Mouse (Mus musculus): Measurements from ENCODE around the gene Gng7.
"Not testable (repeated sequence)": the region's sequence is repeated elsewhere in the genome, so short reads cannot be mapped to it uniquely, and the experiment has no call there.

The Gng7 gene

GRCm38 (mm10) chr10:80994621-80995020, 20.1 kb downstream of the Gng7 start:
- no peak for DNase-seq (ENCODE audit: low spot score in 2 of 2)

GRCm38 (mm10) chr10:80993276-80993675, 21.5 kb downstream of the Gng7 start:
- DNase-seq (ENCODE audit: low spot score in 2 of 2), result no peak

GRCm38 (mm10) chr10:80991945-80992344, 22.8 kb downstream of the Gng7 start:
- DNase-seq (ENCODE audit: low spot score in 2 of 2), result no peak

GRCm38 (mm10) chr10:80991007-80991406, 23.7 kb downstream of the Gng7 start:
- DNase-seq (ENCODE audit: low spot score in 2 of 2), result no peak

GRCm38 (mm10) chr10:80990406-80990805, 24.3 kb downstream of the Gng7 start:
- no peak for DNase-seq (ENCODE audit: low spot score in 2 of 2)

DNA sequence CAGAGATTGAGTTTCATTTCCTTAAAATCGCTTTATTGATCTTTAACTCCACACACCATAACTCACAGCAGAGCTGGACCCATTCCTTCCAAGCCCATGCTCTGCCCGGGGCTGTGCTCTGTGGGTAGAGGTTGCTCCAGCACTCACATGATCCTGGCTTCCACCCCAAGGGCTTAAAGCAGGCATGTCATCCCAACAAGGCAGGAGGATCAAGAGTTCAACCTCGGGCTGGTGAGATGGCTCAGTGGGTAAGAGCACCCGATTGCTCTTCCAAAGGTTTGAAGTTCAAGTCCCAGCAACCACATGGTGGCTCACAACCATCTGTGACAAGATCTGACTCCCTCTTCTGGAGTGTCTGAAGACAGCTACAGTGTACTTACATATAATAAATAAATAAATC, 24.9 kb downstream of the Gng7 start:
- DNase-seq (ENCODE audit: low spot score in 2 of 2), result not testable (repeated sequence)

- DNase-seq (ENCODE audit: low spot score in 2 of 2), result no peak
These were observed 25.3 kb downstream of the Gng7 start for GRCm38 (mm10) chr10:80989446-80989845.

DNA sequence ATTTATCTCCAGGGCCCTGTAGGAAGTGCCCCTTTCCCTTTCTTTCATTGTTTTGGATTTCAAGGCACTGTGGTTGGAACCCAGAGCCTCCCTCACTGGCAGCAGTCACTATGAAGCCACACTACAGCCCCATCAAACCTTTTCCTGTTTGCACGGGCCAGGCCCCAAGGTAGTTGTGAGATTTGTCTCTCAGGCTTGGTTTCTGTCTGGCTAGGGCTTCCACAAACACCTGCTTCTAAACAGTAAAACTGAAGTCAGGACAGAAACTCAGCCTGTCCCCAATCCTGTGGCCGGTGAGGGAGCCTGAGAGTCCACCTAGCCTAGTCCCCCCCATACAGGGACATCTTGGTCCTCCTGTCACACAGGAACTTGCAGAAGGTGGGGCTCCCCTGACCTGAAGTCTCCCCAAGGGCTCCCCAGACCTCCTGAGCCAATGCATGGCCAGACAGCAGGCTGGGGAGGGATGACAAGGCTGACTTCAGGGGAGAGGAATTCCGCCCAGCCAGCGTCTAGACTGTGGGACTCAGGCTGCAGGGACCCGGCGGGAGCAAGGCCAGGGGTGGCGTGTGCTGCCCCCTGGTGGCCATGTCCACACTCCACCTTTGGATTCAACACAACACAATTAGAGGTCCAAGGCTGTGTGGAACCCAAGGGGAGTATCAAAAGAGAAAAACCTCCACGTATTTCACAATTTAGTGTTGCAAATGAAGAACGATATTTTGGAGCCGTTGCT, 26.9 kb downstream of the Gng7 start:
- DNase-seq (ENCODE audit: low spot score in 2 of 2), result peak; percentile 67 to 83

DNA sequence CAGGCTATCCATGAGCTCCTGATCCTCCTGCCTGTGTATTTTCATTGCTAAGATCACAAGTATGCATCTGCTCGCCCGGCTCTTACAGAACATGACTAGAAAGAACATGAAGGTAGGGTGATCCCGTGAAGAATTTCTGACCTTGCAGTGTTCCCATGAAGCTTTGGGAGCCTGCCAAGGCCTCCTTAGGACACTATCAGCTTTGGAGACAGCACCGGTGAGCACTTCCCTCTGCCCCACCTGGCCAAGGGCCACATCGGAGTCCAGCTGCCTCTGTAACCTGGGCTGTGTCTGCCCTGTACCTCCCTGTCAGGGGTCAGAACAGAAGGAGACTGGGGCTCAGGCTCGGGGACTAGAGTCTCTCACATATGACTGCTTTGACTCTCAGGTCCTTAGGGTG, 28.0 kb downstream of the Gng7 start:
- no peak for DNase-seq (ENCODE audit: low spot score in 2 of 2)

DNA sequence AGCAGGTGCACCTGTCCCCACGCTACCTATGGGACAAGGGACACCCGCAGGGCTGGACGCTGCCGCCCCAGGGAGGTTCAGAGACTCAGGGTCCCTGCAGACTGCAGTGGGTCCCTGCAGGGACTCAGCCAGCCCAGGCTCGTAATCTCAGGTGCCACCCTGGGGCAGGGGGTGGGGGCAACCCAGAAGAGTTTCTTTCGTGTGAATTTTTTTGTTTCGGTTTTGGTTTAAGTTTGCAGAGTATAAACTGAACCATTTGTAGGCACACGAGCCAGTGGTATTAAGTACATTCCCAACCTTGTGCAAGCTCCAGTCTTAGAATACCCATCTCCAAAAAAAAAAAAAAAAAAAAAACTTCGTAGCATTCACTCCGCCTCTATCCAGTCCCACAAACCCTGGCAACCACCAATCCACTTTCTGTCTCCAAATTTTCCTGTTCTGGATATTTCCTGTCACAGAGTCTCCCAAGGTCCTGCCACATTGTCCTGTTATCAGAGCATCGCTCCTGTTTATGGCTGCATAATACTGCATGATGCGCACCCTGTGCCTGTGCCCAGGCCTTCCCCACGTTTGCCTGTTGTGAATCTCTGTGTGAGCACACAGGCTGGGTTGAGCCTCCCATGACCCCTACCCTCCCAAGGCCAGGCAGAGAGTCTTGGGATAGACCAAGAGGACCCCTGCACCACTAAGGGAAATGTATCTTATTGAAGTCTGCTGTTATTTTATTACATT, 28.6 kb downstream of the Gng7 start:
- DNase-seq (ENCODE audit: low spot score in 2 of 2), result no peak

DNA sequence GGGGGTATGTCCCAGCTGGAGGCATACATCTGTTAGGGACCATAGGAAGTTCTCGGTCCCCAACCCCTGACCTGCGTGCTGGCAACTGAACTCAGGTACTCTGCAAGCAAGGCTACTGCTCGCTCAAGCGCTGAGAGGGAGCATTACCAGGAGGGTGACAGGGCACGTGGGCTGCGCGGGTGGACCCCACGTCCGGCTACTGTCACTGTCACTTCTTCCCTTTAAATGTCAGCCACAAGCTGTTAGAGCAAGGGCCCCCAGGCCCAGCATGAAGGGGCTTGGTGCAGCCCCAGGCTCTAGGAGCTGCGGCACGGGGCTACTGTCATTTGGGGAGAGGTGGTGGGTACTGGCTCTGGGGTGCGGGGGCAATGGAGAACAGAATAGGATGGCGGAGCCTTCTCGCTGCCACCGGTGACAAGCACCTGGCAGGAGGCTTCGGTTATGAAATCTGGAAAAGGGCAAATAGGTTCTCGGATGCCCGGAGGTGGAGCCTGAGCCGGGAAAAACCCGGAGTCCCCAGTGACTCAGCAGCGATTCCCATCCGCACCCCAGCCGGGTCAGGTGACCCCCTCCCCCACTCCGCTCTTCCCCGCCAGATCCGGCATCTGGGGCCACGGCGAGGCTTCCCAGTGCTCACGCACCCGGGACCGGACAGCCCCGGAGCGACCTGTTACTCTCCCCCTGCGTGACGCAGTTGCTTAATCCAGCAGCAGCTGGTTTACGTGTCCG, 29.3 kb downstream of the Gng7 start:
- DNase-seq (ENCODE audit: low spot score in 2 of 2), result peak; percentile 50 to 62

- no peak for DNase-seq (ENCODE audit: low spot score in 2 of 2)
These were observed 30.5 kb downstream of the Gng7 start for GRCm38 (mm10) chr10:80984223-80984622.

DNA sequence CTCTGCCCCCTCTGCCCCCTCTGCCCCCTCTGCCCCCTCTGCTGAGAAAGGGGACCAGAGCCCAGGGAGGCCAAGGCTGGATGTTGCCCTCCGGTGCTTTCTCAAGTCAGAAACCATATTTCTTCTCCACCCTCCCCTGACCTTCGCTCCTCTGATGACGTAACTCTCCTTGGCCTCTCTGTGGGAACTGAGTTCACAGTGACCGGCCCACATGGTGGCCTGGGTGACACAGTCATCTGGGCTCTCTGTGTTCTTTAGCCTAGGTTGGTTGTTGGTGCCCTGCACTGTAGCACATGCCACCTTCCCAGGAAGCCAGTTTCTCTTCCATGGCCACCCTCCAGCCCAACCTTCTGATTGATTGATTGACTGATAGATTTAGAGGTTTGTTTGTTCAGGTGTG, 32.4 kb downstream of the Gng7 start:
- no peak for DNase-seq (ENCODE audit: low spot score in 2 of 2)

DNA sequence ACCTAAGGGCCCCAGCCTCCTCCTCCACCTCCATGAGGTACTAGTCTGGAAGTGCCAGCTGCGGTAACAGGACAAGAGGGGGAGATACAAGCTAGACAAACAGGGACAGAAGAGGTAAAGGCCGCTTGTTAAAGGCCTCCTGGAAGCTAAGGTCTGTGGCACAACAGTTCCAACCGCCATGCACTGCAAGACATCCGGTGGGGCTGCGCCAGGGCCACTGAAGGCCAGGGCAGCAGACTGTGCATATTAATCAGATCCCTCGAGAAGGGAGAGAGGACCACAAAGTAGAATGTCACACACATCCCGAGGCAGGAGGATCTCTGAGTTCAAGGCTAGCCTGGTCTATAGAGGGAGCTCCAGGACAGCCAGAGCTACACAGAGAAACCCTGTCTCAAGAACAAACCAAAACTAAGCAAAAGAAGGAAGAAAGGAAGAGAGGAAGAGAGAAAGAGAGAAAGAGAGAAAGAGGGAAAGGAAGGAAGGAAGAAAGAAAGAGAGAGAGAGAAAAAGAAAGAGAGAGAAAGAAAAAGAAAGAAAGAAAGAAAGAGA, 33.1 kb downstream of the Gng7 start:
- DNase-seq (ENCODE audit: low spot score in 2 of 2), result no peak

DNA sequence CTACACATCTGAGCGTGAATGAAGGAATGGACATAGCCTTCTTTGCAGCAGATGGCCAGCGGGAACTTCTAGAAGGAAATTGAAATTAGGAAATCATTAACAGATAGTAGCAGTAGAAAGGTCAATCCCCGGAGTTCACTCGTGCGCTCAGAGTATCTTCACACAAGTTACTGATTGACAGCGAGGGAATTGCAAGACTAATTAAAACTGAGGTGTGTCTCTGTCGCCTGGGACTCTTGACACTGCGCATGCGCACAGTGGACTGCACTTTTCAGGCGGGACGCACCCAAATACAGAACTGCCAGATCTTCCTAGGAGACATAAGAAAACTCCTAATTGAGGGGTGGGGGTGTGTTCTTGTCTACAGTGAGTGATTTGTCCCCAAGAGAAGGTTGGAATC, 39.3 kb downstream of the Gng7 start:
- DNase-seq (ENCODE audit: low spot score in 2 of 2), result no peak

GRCm38 (mm10) chr10:80973722-80974121, 41.0 kb downstream of the Gng7 start:
- no peak for DNase-seq (ENCODE audit: low spot score in 2 of 2)

DNA sequence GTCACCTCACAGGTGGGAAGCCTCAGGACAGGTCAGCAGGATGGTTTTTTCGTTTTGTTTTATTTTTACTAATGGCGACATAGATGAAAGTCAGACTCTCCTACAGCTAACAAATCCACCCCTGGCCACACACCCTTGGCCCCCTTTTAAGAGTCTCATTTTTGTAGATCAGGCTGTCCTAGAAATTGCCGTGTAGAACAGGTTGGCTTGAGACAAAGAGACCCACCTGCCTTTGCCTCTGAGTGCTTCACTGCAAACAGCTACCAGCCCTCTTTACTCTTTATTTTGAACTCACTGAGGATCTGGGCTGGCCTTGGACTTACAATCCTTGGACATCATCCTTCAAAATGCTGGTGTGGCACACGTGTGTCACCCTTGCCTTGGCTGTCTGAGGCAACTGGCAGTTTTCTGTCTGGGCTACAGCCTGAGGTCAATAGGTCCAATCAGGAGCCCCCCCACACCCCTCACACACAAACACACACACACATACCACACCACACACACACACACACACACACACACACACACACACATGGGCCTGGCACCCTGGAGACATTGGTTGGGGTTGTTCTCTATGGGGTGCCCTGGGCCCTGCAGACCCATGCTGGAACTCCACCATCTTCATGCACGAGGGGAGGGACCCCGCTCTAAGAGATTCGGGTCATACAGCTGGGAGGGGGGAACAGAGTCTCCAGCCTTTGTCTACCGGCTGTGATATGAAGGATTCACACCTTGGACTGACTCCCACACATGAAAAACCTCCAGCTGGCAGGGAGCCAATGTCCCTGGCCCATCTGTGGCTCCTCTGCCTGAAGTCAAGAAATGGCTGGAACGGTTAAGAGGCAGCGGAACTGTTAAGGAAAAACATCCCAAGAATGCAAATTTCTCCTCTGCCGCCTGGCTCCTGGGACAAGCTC, 42.4 kb downstream of the Gng7 start:
- no peak for DNase-seq (ENCODE audit: low spot score in 2 of 2)

GRCm38 (mm10) chr10:80971533-80971932, 43.2 kb downstream of the Gng7 start:
- no peak for DNase-seq (ENCODE audit: low spot score in 2 of 2)

GRCm38 (mm10) chr10:80970159-80970558, 44.6 kb downstream of the Gng7 start:
- no peak for DNase-seq (ENCODE audit: low spot score in 2 of 2)

DNA sequence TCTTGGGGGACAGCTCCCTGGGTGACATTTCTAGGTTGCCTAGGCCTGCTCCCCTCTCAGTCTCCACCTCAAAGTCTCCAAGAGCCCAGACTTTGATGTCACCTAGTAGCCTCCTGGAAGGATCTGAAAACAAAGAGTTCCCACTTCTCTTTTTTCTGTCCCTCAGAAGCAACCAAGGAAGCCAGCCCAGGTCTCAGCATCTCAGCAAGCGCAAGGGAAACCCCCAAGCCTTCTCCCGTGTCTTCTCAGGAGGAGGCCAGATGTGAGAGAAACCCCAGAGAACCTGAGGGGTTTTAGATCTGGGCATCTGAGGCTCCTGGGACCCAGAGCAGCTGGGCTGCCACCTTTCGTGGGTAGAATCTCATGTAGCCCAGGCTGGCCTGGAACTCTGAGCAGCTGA, 45.4 kb downstream of the Gng7 start:
- DNase-seq (ENCODE audit: low spot score in 2 of 2), result no peak

- no peak for DNase-seq (ENCODE audit: low spot score in 2 of 2)
These were observed 46.6 kb downstream of the Gng7 start for GRCm38 (mm10) chr10:80968106-80968505.

All from urinary bladder, adult 18-20 months (tissue).